Mouse (Mus musculus): ENCODE results near the gene Eef2. TPM values are rescaled to one million over a fixed set of nuclear protein-coding genes. Genes with fewer than 3 reads are reported as not detected.
A peak's percentile ranks its signal among the peaks of the same experiment; 100 is the strongest.
"Not testable (repeated sequence)": the region's sequence is repeated elsewhere in the genome, so short reads cannot be mapped to it uniquely, and the experiment has no call there.

Gene Eef2
- total RNA-seq, 2 experiments from 2014 or later, result 1,320 to 1,335 TPM

GRCm38 (mm10) chr10:81145778-81146177 is 30.7 kb upstream of the Eef2 start:
- DNase-seq (ENCODE audit: low spot score), result no peak

- no peak for DNase-seq (ENCODE audit: low spot score)
Measured at GRCm38 (mm10) chr10:81146296-81146695, 30.1 kb upstream of the Eef2 start.

GRCm38 (mm10) chr10:81151261-81151660 is 25.2 kb upstream of the Eef2 start:
- DNase-seq (ENCODE audit: low spot score), result no peak

GRCm38 (mm10) chr10:81152609-81153008 is 23.8 kb upstream of the Eef2 start:
- no peak for DNase-seq (ENCODE audit: low spot score)

GRCm38 (mm10) chr10:81154313-81154712 is 22.1 kb upstream of the Eef2 start:
- DNase-seq (ENCODE audit: low spot score), result no peak

GRCm38 (mm10) chr10:81154736-81155135 is 21.7 kb upstream of the Eef2 start:
- no peak for DNase-seq (ENCODE audit: low spot score)

GRCm38 (mm10) chr10:81161602-81162317 is 14.7 kb upstream of the Eef2 start:
- DNase-seq (ENCODE audit: low spot score), result no peak

- no peak for DNase-seq (ENCODE audit: low spot score)
Measured at GRCm38 (mm10) chr10:81162318-81162652, 14.1 kb upstream of the Eef2 start.

- no peak for DNase-seq (ENCODE audit: low spot score)
Measured at GRCm38 (mm10) chr10:81165118-81165517, 11.3 kb upstream of the Eef2 start.

GRCm38 (mm10) chr10:81167200-81168086 is 9.0 kb upstream of the Eef2 start, which contains the start of gene Pias4:
TSS of gene Pias4 (minus strand) at chr10:81167923.
- DNase-seq (ENCODE audit: low spot score), result peak; percentile 100

GRCm38 (mm10) chr10:81168087-81168431 is 8.4 kb upstream of the Eef2 start:
- no peak for DNase-seq (ENCODE audit: low spot score)

GRCm38 (mm10) chr10:81168521-81169244 is 7.7 kb upstream of the Eef2 start:
- peak; percentile 88 for DNase-seq (ENCODE audit: low spot score)

GRCm38 (mm10) chr10:81169411-81169900 is 7.0 kb upstream of the Eef2 start:
- not testable (repeated sequence) for DNase-seq (ENCODE audit: low spot score)

GRCm38 (mm10) chr10:81173132-81173531 is 3.3 kb upstream of the Eef2 start:
- peak; percentile 78 for DNase-seq (ENCODE audit: low spot score)

GRCm38 (mm10) chr10:81174617-81175344 is 1.6 kb upstream of the Eef2 start:
- peak; percentile 87 for DNase-seq (ENCODE audit: low spot score)

GRCm38 (mm10) chr10:81175345-81175701 is 1.1 kb upstream of the Eef2 start:
- not testable (repeated sequence) for DNase-seq (ENCODE audit: low spot score)

GRCm38 (mm10) chr10:81175936-81176465 is 430 bp upstream of the Eef2 start:
- DNase-seq (ENCODE audit: low spot score), result no peak

- no peak for DNase-seq (ENCODE audit: low spot score)
Measured at GRCm38 (mm10) chr10:81177491-81177925, 1.1 kb downstream of the Eef2 start.

GRCm38 (mm10) chr10:81177958-81178712 is 1.7 kb downstream of the Eef2 start:
- DNase-seq (ENCODE audit: low spot score), result no peak

GRCm38 (mm10) chr10:81178927-81179326 is 2.5 kb downstream of the Eef2 start:
- no peak for DNase-seq (ENCODE audit: low spot score)

All from gastrocnemius, adult 18-20 months (tissue).